Mouse (Mus musculus): ENCODE data around the gene Tgoln1.

Gene Tgoln1

GRCm38 (mm10) chr6:72593011-72593803 is 23.6 kb downstream of the Tgoln1 start:
- no peak for DNase-seq

- no peak for DNase-seq
Observed at GRCm38 (mm10) chr6:72590111-72590510, 26.7 kb downstream of the Tgoln1 start.

- no peak for DNase-seq
Observed at GRCm38 (mm10) chr6:72588307-72588706, 28.5 kb downstream of the Tgoln1 start.

- no peak for DNase-seq
Observed at GRCm38 (mm10) chr6:72586701-72587100, 30.1 kb downstream of the Tgoln1 start.

GRCm38 (mm10) chr6:72584154-72584553 is 32.6 kb downstream of the Tgoln1 start:
- DNase-seq, result peak; percentile 83

- peak; percentile 79 for DNase-seq
Observed at GRCm38 (mm10) chr6:72583211-72583839, 33.5 kb downstream of the Tgoln1 start.

- peak; percentile 54 for DNase-seq
Observed at GRCm38 (mm10) chr6:72581625-72582382, 35.0 kb downstream of the Tgoln1 start.

GRCm38 (mm10) chr6:72576041-72576440 is 40.8 kb downstream of the Tgoln1 start:
- no peak for DNase-seq

- DNase-seq, result no peak
Observed at GRCm38 (mm10) chr6:72571826-72572225, 45.0 kb downstream of the Tgoln1 start.

- peak; percentile 33 for DNase-seq
Observed at GRCm38 (mm10) chr6:72570644-72571397, 46.0 kb downstream of the Tgoln1 start.

GRCm38 (mm10) chr6:72568736-72569135 is 48.1 kb downstream of the Tgoln1 start:
- DNase-seq, result no peak

GRCm38 (mm10) chr6:72567508-72567907 is 49.3 kb downstream of the Tgoln1 start:
- DNase-seq, result peak; percentile 88

GRCm38 (mm10) chr6:72566044-72566443 is 50.8 kb downstream of the Tgoln1 start:
- DNase-seq, result peak; percentile 94

- DNase-seq, result no peak
Observed at GRCm38 (mm10) chr6:72565506-72565905, 51.3 kb downstream of the Tgoln1 start.

- DNase-seq, result peak; percentile 50
Observed at GRCm38 (mm10) chr6:72562894-72563293, 53.9 kb downstream of the Tgoln1 start.

- no peak for DNase-seq
Observed at GRCm38 (mm10) chr6:72562486-72562885, 54.3 kb downstream of the Tgoln1 start.

- DNase-seq, result no peak
Observed at GRCm38 (mm10) chr6:72560801-72561200, 56.0 kb downstream of the Tgoln1 start.
